Mouse (Mus musculus) skeletal muscle tissue, adult 2 months (tissue): ENCODE measurements at regions not wholly inside any gene's neighbourhood (a gene's known extent, or its start where the extent isn't known, plus 50 kb on each side); places are given as distances from the start of the nearest gene placed in this dataset.

Source experiments
- DNase-seq: peaks from one replicate; pipeline ENCODE4 v3.0.0-alpha.2; 2012; ENCODE audit warnings: low read depth, low spot score

DNA sequence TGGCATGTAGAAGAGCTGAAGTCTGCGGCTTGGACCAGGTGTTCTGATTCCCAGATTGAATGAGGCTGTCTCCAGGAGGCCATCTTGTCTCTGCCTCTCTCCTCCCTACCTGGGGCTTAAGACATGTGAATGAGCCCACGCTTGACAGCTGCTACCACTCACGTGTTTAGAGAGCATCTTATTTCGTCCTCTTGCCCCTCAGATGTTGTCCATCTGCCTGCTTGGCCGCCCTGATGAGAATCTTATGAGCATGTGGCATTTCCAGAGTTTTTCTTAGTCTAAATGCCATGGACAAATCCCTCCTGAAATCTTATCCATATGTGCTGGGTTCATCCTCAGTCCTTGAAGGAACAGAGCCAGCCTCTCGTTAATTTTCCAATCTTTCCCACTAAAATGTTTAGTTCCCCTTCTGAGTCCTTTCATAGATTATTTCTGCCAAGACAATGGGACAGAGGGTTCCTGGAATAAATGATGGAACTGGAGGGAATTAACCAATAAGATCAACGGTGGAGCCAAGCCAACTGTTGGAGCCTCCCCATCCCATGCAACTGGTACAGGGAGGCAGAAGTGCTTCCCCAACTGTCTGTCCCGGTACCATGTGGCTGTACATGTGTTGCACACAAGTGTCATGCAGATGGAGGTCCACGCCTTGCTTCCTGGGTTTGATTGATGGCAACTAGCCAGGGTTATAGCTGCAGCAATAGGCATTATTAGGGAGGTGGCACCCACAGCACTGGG is 89.2 kb upstream of the Irf2bp2 start:
- DNase-seq: peak; percentile 52

DNA sequence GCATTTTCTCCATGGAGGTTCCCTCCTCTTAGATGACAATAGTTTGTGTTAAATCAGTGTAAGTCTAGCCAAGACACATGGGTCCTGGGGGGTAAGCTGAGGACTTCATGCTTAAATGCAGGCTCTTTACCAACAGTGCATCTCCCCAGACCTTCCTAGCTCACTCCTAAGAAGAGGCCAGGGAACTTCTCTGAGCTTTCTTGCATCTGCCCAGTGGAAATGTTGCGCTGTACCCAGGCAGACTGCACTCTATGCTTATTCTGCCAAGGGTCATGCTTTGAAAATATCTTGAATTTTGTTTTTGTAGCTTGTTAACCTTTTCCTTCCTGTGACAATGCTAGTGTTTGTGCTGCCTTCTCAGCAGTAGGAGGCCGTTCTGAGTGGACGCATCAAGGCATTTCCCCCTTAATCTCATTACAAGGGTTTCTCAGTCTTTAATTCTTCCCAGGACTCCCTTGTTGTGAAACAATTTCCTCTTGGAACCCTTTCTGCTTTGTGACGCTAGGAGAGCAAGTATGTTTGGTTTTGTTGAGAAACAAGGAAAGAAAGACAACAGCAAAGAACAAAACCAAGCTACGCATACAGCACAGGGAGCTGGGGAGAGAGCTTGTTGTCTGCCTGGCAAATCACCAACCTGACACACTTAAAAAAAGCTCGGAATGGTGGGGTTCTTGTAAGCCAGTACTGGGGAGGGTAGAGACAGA is 88.3 kb upstream of the Irf2bp2 start:
- no peak for DNase-seq

DNA sequence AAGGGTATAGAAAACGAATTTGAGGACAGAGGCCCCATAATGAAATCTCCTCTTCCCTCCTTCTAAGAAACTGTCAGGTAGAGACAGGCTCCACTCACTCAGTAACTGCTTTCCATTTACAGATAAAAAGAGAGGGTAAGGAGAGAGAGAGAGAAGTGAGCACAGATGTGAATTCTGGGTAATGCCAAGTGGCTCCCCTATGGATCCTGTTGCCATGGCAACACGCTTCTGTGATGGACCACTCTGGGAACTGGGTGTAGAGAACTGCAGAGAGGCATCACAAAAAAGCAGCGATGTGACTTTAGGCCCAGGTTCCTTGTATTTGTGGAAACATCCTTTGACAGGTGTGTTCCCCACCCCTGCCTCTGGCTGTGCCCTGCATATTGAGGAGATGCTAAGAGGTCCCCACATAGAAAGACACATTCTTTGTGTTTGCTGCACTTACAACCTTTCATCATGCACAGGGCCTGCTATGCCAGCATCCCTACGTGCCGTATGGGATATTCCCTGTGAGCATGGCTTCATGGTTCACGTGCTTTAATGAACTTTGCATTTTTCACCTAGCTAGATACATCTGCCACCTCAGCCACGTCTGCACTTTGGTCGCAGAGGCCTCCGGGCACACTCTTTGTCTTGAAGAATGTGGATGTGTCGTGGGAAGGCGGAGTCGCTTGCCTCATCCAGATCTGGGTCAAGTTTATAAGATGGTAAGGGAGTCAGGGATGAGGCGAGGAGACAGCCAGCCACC is 84.4 kb upstream of the Irf2bp2 start:
- no peak for DNase-seq

DNA sequence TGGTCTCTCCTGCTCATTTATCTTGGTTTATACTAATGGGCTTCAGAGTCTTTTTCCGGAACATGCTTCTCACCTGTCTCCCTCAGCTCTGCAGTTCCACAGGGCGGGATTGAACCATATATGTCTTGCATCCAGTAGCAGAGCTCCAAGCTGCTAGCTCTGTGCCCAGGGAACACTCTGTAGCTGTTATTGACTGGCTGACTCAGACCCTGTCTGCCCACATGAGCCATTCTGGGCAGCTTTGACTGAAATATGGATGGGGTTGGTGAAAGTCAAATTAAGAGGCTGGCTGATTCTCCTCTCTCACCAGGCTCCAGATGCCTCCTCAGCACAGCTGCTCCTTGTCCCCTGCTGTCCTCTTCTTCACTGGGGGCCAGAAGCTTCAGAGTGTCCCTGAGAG is 81.4 kb upstream of the Irf2bp2 start:
- no peak for DNase-seq

- DNase-seq: no peak
Measured at GRCm38 (mm10) chr8:126673038-126673740, 79.4 kb upstream of the Irf2bp2 start.

- peak; percentile 49 for DNase-seq
Measured at GRCm38 (mm10) chr8:126671594-126671993, 77.8 kb upstream of the Irf2bp2 start.

GRCm38 (mm10) chr8:126669919-126670318 is 76.1 kb upstream of the Irf2bp2 start:
- DNase-seq: no peak

- DNase-seq: peak; percentile 44
Measured at GRCm38 (mm10) chr8:126669154-126669553, 75.4 kb upstream of the Irf2bp2 start.

DNA sequence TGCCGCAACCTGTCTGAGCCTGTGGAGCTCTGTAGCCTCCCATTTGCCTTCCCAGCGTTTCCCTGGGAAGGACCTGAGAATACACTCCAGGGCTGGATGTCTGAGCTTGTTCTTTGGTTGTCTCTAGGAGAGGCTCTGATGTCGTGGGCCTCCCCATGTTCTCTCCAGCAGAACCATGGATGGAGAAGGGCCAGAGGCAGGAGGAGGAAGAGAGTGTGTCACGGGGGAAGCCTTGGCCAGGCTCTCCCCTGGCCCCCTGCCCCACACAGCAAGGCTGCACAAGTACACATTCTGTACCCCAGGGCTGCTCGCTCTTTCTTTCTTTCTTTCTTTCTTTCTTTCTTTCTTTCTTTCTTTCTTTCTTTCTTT is 74.9 kb upstream of the Irf2bp2 start:
- no peak for DNase-seq

GRCm38 (mm10) chr8:126667721-126668656 is 74.2 kb upstream of the Irf2bp2 start:
- DNase-seq: peak; percentile 97

- peak; percentile 40 for DNase-seq
Measured at GRCm38 (mm10) chr8:126667086-126667720, 73.4 kb upstream of the Irf2bp2 start.

DNA sequence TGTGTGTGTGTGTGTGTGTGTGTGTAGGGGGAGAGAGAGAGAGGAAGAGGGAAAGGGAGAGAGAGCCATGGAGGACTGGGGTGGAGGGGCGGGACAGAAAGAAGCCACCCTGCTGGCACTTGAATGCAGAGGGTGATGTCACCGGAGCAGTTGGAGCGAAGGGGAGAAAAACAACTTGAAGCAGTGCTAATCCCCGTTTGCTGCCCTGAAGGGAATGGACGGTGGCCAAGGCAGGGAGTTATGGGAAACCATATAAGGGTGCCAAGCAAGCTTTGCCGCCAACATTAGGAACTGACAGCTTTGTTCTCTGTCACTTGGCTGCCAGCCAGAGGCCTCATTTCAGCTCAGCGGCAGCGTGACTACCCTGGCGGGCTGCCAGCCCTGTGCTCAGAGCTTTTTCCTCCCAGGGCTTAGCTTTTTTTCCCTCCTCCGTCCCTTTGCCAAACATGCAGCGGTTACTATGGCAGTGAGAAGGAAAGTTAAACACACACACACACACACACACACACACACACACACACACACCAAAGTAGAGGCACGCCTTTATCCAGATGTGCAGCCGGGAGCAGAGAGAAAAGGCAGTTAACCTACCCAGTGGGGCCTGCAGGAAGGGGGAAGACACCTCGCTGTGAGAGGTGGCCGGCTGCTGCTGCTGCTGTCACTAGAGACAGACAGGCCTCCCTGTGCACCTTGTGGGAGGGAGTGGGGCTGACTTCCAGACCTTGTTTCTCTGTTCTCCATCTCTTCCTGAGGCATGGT is 72.7 kb upstream of the Irf2bp2 start:
- peak; percentile 100 for DNase-seq

- DNase-seq: peak; percentile 81
Measured at GRCm38 (mm10) chr8:126665581-126666241, 71.9 kb upstream of the Irf2bp2 start.

DNA sequence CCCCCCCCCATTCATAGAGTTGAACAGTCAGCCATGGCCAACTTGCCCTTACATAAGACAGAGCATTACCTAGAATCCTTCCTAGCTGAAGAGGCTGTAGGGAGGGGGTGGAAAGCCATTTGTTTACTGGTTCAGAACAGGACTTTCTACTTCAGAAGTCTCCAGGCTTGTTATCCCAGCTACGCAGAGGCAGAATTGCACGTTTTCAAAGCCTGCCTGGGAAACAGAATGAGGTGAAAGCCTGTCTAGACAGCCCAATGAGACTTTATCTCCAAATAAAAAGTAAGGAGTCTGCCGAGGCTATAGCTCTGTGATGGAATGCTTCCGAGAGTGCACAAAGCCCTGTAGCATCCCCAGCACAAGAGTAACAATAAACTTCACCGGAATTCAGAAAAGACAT is 71.1 kb upstream of the Irf2bp2 start:
- DNase-seq: no peak

GRCm38 (mm10) chr8:126662797-126663784 is 69.3 kb upstream of the Irf2bp2 start:
- DNase-seq: peak; percentile 65

GRCm38 (mm10) chr8:126662151-126662550 is 68.4 kb upstream of the Irf2bp2 start:
- DNase-seq: no peak

GRCm38 (mm10) chr8:126661511-126662142 is 67.8 kb upstream of the Irf2bp2 start:
- peak; percentile 48 for DNase-seq
